Mouse (Mus musculus): ENCODE results near the gene Nmur2.

DNA sequence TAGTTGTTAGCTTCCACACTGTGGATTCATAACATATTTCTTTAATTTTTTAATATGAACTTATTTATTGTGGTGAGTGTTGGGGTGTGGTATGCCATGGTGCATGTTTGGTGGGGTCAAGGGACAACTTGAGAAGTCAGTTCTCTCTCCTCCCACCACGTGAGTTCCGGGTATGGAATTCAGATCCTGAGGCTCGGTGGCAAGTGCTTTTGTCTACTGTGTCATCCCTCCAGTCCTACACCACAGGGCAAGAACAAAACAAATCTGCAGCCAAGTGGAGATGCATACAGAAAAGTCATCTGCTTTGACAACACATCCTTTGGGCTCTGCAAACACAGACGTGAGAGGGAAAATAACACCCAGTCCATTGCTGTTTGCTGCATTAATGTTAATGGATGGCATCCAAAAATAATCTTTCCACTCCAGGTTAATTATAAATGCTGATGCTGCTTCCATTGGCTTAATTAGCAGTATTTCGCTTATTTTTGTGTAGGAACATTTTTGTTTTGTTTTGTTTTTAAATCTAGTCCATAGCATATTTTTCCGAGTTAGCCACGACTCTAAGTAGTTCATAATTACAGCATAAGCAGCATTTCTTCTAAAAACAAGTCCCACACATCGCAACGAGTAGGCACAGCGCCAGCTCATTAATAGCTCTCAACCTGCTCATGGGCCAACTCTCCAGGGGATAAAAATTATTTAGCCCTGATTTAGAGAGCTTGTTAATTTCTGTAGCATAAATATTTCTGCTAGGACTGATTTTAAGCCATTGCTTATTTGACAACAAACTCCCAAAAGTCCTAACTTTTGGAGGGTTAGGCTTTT is 14.9 kb downstream of the Nmur2 start:
- TF ChIP-seq CTCF (conservative IDR thresholded peaks at IDR 0.05; ENCODE audit: insufficient read depth, insufficient read length, low read depth, low read length) (no peak), POLR2A (IDR thresholded peaks at IDR 0.05; ENCODE audit: low read depth, low read length) (no peak)

Data from kidney, adult 2 months (tissue).